Mouse (Mus musculus): ENCODE data around the gene Rreb1.

Rreb1 gene

DNA sequence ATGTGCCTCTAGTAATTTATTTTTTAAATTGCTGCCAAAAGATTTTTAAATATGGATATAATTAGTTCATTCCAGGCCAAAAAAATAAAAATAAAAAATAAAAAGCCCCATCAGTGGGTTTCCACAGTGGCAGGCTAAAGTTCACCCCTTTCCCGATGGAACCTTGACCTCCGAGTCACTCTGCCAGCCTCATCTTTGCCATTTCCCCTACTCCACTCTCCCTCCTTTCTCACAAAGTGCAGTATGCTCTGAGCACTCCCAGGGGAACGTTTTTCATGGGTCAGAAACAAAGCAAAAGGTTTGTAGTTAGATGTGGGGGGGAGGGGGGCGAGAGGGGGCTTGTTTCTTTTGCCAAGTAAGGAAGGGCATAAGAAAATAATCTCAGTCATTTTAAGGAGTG is 98.6 kb downstream of the Rreb1 start:
- no peak for DNase-seq (ENCODE audit: low spot score in 2 of 2)

DNA sequence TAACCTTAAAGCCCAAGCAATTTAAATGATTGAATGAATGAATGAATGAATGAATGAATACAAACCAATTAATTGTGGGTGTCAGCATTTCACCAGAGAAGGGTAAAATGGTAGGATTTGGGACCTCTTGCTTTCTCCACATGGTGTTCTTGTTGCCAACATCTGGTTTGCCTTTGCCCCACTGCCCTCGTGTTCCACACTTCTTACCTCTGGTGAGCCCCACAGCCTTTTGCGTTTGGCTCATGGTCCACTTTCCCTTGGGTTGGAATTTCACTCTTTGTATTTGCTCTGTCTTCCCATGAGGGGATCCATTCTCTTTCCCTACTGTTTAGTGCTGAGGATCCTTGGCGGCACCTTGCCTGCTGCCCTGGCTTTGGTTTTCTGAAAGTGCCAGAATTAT is 99.0 kb downstream of the Rreb1 start:
- DNase-seq (ENCODE audit: low spot score in 2 of 2) = no peak

DNA sequence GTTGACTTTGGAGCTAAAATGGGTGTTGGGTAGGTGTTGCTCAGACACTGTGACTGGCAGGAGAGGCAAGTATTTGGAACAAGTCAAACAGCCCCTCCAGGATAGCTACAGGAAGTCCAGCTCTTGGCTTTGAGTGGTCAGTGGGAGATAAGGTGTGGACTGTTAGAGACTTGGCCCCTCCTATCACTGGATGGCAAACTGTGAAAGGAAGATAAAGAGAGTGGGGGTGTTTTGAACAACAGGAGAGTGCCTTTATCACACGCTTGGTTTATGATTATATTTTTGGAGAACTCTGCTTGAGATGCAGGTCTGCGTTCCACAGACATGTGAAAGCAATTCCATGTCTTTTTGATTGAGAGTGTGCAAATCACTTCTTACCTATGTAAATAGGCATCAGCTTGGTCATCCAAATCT is 100.7 kb downstream of the Rreb1 start:
- no peak for DNase-seq (ENCODE audit: low spot score in 2 of 2)

DNA sequence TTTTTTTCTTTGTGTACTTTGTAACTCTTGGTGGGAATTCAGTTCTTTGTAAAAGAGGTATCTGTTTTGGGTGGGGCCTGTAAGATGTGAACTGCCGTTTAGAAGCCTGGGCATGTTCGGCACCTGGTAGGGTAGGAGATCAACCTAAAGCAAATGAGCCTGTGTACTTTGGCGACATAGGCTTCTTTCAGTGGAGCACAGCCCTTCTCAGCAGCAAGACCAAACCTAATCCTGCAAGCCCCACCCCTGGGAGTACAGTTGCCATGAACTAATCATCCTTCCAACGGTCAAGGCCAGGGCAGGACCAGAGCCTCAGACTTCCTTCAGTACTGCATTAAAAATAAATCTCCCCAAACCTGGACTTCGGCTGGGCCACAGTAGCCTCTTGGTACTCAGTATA is 101.4 kb downstream of the Rreb1 start:
- no peak for DNase-seq (ENCODE audit: low spot score in 2 of 2)

DNA sequence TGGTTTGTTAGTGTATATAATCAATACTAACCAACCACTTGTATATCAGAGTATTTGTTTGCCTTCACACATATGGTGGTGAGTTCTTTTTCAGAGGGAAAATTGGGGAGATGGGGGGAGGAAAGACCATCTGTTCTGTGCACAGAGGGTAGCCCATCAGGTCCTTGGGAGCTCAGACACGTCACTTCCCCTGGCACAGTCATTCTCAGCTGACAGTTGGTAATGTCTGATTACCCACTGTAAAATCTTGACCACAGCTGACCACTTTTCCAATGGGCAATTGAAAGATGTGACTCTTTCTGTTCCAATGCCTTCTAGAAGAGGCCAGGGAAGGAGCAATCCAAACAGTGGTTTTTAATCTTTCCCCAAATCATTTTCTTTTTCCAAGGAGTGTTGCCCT is 101.8 kb downstream of the Rreb1 start:
- no peak for DNase-seq (ENCODE audit: low spot score in 2 of 2)

DNA sequence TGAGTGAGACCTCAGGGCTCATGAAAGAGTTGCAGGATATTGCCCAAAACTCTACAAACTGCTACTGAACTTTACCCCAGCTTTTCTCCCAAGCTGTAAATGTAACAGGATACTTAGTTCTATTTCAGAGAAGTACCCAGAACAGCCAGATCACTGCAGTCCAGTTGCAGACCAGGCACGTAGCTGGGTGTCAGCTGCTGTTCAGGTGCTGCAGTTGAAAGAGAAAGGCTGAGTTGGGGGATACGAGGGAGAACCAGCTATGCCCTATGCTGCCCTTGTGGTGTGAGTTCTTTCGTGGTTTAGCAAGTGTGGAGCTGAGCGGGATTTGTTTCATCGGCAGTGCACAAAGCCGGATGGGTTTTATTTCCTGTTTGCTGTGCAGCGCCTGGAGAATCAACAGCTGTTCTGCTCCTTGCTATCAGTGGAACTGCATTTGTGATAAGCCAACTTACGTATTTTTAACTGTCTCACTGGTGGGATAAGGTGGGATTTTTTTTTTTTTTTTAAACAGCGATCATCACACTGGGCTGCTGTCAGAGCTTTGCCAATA is 102.5 kb downstream of the Rreb1 start:
- no peak for DNase-seq (ENCODE audit: low spot score in 2 of 2)

DNA sequence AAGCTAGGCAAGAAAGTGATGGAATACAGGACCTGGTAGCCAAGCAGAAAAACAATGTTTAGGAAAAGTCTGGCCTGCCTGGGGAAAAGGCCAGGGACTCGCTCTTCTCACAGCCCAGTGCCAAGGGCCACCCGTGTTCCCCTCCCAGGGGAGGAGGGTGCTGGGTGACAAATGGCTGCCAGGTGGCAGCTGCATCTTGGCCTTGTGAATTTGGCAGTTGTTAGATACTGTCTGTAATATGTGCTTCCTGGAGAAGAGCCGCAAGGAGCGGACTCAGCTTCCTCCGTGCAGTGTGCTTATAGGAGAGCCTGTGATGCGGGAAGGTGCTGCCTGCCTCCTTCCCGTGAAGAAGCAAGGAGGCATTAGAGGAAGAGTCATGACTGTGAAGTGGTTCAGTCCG is 104.3 kb downstream of the Rreb1 start:
- DNase-seq (ENCODE audit: low spot score in 2 of 2) = no peak

DNA sequence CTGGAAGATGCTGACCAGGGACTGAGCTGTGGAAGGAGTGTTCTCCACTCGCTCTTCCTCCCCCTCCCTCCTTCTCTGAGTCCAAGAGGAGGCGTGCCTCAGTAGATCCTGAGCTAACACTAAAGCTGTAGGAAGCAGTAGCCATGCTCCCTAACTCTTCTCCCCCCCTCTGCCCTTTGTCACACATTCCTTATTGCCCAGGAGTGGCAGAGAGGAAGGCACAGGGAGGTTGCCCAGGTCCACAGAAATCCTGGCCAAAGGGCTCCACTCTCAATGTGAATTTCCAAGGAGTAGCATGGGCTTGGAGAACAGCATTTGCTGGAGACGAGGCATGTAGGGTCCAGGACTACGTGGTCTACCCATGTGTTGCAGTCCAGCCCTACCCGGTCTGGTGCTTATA is 104.8 kb downstream of the Rreb1 start:
- DNase-seq (ENCODE audit: low spot score in 2 of 2) = no peak

DNA sequence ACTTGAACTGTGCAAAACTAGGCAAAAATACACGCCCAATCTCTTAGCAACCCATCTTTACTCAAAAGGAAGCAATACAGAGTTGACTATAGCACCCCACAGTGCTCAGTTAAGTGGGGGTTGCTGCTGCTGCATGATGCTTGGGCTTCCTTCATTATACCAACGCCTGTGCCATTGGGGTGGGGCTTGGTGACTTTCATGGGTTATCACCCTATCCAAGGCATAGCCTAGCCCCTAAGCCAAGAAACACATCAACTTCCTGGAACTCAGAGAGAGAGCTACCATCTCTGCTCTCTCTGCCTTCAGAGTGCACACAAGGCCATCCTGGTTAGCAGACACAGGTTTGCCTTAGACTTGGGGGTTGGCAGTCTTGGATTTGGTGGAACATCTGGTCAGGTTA is 107.2 kb downstream of the Rreb1 start:
- DNase-seq (ENCODE audit: low spot score in 2 of 2) = no peak

DNA sequence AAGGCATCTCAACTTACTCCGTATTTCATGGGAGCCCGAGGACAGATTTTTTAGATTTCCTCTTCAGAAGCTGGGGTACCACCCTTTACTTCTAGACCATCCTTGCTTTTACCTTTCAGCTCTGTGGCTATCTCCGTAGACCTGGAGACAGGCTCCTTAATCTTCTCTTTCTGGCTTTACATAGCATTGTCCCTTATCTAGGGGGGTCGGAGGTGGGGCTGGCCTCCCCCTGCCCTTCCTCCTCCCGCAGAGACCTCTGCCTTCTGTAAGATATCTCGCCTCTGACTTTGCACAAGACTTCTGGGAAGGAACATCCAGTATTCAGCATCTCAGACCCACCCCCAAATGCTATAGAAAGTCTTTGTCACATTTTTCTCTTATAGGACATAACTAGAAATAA is 107.8 kb downstream of the Rreb1 start:
- no peak for DNase-seq (ENCODE audit: low spot score in 2 of 2)

DNA sequence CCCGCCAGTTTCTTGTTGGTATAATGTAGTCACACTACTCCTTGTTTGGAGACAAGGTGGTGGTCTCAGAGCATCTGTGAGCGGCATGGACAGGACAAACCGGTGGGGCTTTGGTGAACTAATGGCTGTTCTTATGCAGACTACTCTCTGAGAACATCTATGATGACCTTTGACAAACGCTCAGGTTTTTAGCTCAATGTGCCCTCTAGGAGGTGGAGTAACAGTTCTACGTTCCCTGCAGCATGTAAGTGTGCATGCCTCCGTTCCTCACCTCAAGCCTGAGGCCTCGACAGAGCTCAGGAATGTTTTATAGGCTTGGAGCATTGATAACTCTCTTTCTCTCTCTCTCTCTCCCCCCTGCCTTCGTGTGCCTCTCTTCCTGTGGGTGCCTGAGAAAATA is 116.6 kb downstream of the Rreb1 start:
- no peak for DNase-seq (ENCODE audit: low spot score in 2 of 2)

DNA sequence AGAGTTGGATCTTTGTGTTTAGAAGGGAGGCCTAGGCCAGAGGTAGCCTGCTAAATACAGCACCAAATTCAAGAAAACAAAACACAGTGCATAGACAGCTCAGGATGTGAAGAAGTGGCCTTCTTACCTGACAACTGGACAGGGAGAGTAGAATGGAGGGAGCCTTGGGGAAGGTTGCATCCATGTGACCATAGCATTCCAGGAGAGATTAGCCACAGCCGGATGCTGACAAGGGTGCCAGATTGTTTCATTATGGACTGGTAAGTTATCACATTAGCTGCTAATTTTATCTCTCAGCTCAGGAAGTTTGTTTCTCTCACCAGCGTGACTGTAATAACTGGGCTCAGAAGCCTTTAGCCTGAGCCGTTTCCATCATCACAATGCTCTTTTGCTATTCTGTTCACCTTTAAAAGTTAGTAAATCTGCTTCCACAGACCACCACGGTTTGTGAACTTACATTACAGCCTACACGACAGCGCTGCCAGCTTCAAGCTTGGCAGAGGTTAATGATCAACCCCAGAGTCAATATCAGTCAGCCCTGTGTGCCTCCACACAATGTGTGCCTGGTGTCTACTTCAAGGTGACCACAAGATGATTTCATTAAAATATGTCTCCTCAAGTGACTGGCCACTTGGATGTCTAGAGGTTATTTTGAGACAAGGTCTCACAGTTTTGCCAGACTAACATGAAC is 117.5 kb downstream of the Rreb1 start:
- no peak for DNase-seq (ENCODE audit: low spot score in 2 of 2)

DNA sequence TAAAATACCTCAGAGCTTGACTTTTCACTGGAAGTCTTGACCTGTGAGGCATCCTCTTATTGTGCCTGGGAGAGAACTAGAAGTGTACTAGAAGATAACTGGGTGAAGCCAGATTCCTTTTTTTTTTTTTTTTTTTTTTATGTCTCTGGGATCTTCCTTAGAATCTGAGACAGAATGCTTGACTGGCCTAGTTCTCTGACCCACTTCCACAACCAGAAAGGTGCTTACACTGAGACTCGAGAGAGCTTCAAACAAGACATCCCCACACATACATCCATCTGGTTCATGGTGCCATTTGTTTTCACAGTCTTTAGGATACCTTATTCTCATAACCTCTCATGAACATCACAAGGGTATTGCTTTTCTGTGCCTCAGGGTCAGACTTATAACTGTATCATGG is 118.2 kb downstream of the Rreb1 start:
- DNase-seq (ENCODE audit: low spot score in 2 of 2) = no peak

DNA sequence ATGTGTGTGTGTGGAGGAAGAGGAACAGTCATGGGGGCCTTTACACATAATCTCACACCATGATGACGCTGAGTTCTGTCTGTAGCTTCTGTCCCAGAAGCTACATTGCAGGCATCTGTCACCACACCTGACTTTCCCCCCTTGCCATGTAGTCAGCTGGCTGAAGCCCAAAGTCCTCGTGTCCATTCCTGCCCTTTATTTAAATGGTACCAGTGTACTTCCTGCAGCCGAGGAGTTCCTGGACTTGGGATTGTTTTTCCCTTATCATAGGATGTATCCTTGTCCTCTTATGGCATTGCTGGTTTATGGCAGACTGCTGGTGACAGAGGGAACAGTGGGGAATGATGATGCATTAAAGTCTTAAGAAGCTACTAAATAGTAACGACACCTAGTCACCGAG is 120.6 kb downstream of the Rreb1 start:
- no peak for DNase-seq (ENCODE audit: low spot score in 2 of 2)

DNA sequence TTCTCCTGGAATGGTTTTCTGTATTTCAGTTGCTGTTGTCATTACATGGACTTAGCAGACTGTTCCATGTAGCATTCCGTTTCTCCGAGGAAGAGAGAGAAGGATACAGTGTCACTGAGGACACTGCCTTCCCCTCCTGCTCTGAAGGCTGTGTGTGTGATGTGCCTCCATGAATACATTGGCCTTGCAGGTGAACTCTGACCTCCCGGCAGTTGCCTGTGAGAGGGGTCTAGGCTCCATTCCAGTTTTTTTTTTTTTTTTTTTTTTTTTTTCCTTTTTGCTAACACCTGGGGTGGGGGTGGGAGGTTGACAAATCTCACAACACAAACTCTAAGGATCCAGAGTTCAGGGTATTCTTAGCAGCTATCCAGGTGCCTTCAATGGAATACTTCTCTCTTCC is 124.8 kb downstream of the Rreb1 start:
- DNase-seq (ENCODE audit: low spot score in 2 of 2) = no peak

DNA sequence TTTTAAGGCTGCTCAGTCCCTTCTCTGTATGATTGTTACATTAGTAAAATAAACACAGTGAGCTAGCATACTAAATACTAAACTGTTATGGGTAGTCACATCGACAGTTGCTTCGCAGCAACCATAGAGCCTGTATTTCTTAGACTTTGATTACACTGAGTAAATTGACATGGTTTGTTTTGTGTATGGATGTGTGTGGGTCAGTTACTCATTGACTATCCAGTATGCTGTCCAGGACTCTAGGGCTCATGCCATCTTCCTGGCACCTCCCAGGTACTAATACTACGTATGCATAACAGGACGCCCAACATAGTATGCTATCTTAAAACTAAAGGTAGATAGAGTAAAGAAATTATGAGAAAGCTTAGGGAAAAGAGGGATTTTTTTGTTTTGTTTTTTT is 125.3 kb downstream of the Rreb1 start:
- no peak for DNase-seq (ENCODE audit: low spot score in 2 of 2)

DNA sequence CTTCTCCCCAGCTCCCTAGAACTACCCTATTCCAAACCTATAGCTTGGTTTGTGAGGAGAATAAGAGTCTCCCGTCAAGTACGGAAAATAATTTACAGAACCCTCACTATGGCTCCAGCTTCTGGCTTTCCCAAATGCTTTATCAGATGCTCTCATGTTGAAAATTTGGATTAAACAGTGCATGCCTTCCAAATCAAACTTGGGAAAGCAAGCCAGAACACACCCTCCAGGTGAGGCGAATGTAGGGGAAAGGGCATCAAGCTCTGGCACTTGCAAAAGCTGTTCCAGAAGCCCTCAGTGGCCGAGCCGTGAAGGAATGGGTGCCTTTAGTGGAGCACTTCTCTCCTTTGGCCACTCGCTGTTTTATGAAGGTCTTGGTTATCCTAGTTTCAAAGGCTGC is 126.2 kb downstream of the Rreb1 start:
- DNase-seq (ENCODE audit: low spot score in 2 of 2) = no peak

DNA sequence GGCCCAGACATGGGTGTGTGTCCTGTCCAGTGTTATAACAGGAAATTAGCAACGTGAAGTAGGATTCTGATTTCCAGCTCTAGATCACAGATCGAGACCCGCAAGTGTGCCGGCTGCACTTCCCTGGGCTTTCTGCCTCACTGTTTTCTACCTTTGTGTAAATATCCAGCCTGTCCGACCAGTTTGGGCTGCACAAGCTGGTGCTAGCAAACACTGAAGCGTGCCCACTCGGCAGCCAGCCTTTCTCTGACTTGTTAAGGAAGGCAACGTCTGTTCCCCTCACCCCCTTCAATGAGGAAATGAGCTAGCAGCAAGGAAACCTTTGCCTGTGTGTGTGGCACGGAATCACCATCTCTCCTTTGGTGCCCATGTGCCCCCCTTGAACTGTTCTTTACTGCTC is 129.9 kb downstream of the Rreb1 start:
- DNase-seq (ENCODE audit: low spot score in 2 of 2) = peak in 1 of 2 experiments; percentile 42

DNA sequence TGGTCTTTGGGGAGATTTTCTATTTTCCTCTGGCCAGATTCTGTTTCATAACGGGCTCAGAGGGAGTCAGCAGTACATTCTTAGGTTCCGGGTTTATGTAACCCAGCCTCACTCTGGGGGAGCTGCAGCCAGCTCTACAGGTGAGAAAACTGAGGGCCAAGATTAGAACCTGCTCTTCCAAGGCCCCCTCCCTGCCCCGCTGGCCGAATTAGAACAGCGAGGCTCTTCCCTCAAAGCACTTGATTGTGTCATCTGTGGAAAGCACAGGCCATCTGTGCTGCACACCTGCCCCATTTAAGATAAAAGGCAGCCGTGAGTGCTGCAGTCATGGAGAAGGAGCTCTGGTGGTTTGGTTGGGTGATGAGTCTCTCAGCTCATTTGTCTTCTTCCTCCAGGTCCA is 130.3 kb downstream of the Rreb1 start:
- DNase-seq (ENCODE audit: low spot score in 2 of 2) = no peak

DNA sequence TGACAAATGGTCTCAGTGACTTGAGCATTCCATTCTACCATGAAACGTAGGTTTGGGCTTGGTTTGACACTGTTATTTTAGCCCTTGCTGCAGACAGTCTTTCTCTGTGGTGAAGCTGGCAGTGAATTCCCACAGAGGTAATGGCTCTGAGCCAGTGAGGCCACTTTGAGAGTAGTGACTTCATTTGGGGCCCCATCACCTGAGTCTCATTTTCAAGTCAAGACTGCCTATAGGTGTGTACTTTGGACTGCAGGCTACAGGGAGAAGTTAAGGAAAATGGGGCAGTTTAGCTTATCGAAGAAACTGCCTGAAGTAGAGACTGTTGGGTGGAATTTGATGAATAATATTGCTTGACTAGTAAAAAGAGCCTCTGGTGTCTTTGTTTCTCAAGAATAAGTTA is 131.0 kb downstream of the Rreb1 start:
- DNase-seq (ENCODE audit: low spot score in 2 of 2) = no peak

DNA sequence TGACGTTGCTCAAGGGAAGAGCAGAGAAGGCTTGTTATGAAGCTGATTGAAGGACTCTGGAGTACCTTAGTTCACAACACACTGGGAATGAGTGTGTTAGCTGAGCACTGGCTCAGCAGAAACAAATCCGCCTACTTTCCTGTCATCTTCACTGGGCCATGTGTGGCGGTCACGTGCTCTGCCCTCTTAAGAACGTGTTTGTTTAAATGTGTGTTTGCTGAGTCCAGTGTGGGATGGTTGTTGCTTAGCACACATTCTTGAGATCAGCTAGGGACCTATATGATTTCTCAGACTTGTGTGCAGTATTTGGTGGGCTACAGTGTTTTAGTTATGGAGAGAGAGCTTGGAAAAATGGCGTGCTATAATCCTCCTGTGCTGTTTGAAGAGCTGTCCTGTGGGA is 133.8 kb downstream of the Rreb1 start:
- DNase-seq (ENCODE audit: low spot score in 2 of 2) = no peak

DNA sequence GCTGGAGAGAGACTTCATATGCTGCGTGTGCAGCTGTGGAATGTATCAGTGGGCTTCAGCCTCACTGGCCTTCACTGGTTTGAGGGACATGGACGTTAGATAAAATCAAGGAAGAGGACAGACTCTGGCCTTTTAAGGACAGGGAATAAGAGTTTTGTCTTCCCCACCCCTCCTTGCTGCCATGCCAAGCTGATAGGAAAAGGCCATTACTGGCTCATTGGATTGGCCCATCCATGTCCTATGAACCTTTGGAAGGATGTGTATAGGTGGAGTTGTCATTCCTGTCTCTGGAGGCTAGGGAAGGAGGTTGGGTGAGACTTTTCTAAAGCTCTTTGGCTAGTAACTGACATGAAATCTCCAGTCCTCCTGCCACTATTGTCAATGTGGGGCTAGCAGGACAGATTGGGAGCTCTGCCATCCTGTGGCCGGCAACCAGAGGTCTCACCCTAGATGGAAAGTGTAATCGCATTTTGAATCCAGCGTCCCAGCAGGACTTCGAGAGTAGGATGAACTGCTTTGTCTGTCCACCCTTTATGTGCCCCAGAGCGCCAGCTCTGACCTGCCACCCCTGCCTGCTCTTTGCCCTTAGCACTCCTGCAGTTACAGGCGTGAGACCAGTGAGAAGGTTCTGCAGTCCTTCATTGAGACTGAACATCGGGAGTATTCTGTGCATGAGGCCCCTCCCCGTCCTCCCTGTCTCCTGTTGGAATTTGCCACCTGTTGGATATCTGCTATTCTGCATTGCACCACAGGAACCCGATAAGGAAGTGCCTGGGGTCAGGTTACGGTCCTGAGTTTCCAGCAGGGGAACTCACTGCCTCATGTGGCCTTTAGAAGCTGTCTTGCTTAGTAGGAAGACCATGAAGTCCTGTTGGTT is 134.6 kb downstream of the Rreb1 start:
- no peak for DNase-seq (ENCODE audit: low spot score in 2 of 2)

DNA sequence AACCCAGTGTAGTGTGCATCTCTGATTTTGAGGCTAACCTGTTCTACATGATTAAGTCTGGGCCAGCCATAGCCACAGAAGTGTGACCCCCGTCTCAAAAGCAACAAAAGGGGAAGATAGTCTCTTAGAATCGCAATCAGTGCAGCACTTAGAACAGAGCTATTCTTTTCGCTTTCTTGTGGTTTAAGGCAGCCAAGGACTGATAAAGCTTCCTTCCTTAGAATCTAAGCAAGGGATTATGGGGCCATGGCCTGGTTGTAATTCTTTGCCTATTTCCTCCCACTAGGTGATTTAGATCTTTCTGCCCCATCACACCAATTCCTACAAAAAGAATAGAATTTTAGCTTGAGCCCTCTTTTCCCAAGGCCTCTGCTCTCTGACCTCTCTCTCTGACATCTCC is 135.8 kb downstream of the Rreb1 start:
- no peak for DNase-seq (ENCODE audit: low spot score in 2 of 2)

Data from urinary bladder, postnatal 4 days (tissue).